Mouse (Mus musculus) heart, postnatal 36 days (tissue): Measurements from ENCODE around the gene Fam196a. TPM values are rescaled to one million over a fixed set of nuclear protein-coding genes. Genes with fewer than 3 reads are reported as not detected.

ENCODE experiments used
- DNase-seq, 2 experiments: peaks; one replicate each; pipeline ENCODE4 v3.0.0; 2021 to 2022
- intact Hi-C: fragments of 180-260 bp; cut with DNase I; formaldehyde crosslinking; loops from one replicate; pipeline ENCODE4 v1.15.1; 2025
- total RNA-seq, 2 experiments: library from RNA; stranded (reverse); gene quantifications; 2 replicates each; pipeline ENCODE4 v1.2.3; 2021

Gene Fam196a
- total RNA-seq, 2 experiments from 2014 or later = not detected

GRCm38 (mm10) chr7:134842751-134843150 is 95.5 kb downstream of the Fam196a start:
- intact Hi-C loops = no loop called here
- no peak for DNase-seq

- intact Hi-C loops = no loop called here
- DNase-seq = no peak
Measured at GRCm38 (mm10) chr7:134840066-134840465, 98.2 kb downstream of the Fam196a start.
